Mouse (Mus musculus) megakaryocyte, embryonic 14.5 days (primary cell): ENCODE measurements around the gene Syvn1. TPM values are rescaled to one million over a fixed set of nuclear protein-coding genes. Genes with fewer than 3 reads are reported as not detected.
A peak's percentile ranks its signal among the peaks of the same experiment; 100 is the strongest.

Experiments
- H3K27me3 ChIP-seq: replicated peaks from 2 replicates; pipeline ENCODE3; 2012; ENCODE audit warnings: inconsistent platforms
- H3K36me3 ChIP-seq: replicated peaks from 2 replicates; pipeline ENCODE3; 2012; ENCODE audit warnings: low read length, inconsistent platforms, mixed read lengths
- H3K4me1 ChIP-seq: 2 replicates; pipeline ENCODE4 v1.6.1; 2012; ENCODE audit warnings: inconsistent platforms
- H3K4me3 ChIP-seq: replicated peaks from 2 replicates; pipeline ENCODE3; 2012; ENCODE audit warnings: moderate library complexity, mild to moderate bottlenecking, inconsistent platforms
- H3K9me3 ChIP-seq: 2 replicates; pipeline ENCODE4 v1.6.1; 2012; ENCODE audit warnings: inconsistent platforms
- FLI1 ChIP-seq: IDR thresholded peaks from 2 replicates; pipeline ENCODE4 v1.6.1; 2012; ENCODE audit warnings: low read length, inconsistent platforms, mixed read lengths
- GATA1 ChIP-seq: IDR thresholded peaks from 3 replicates; pipeline ENCODE4 v1.6.1; 2012; ENCODE audit warnings: mixed read lengths, low read length, inconsistent platforms, borderline replicate concordance
- polyA plus RNA-seq: library from polyadenylated mRNA; stranded (reverse); fragments of >175 nt; gene quantifications from 2 replicates; pipeline ENCODE4 v1.2.3, GENCODE M21; 2012; ENCODE audit warnings: low replicate concordance; ENCODE audit not compliant: insufficient read depth

Gene Syvn1
- polyA plus RNA-seq, result 129 and 202 TPM in 2 replicates

- H3K27me3 ChIP-seq, result no peaks in the 10 kb centered on the region
- H3K36me3 ChIP-seq, result peaks cover 38% of the 10 kb centered on the region
- TF ChIP-seq GATA1, result no peak
- 0 out of 2 replicates have a peak, but pooled peaks have one; percentile 46 for TF ChIP-seq FLI1
- H3K9me3 ChIP-seq, result no peaks in the 10 kb centered on the region
- peak within 1 kb of the TSS; percentile 97 for H3K4me3 ChIP-seq
- H3K4me1 ChIP-seq, result peaks cover 60% of the 10 kb centered on the region
These were observed at the start of gene Syvn1 for GRCm38 (mm10) chr19:6046294-6047153. Gene Syvn1 (plus strand): TSS chr19:6046576.

GRCm38 (mm10) chr19:5998180-5998579 lies 48.2 kb upstream of the Syvn1 start:
- Histone ChIP-seq H3K36me3 (peaks cover 82% of the 10 kb centered on the region), H3K27me3 (no peaks in the 10 kb centered on the region), H3K4me3 (no peak overlapping the region), H3K9me3 (no peaks in the 10 kb centered on the region), H3K4me1 (peaks cover 26% of the 10 kb centered on the region)
- no peak for TF ChIP-seq GATA1
- no peak for TF ChIP-seq FLI1

GRCm38 (mm10) chr19:5999969-6000368 lies 46.4 kb upstream of the Syvn1 start:
- TF ChIP-seq FLI1, result no peak
- Histone ChIP-seq H3K4me1 (peaks cover 30% of the 10 kb centered on the region), H3K4me3 (no peak overlapping the region), H3K9me3 (no peaks in the 10 kb centered on the region), H3K27me3 (no peaks in the 10 kb centered on the region), H3K36me3 (peaks cover 73% of the 10 kb centered on the region)

- no peaks in the 10 kb centered on the region for H3K9me3 ChIP-seq
- H3K27me3 ChIP-seq, result no peaks in the 10 kb centered on the region
- H3K4me3 ChIP-seq, result no peak overlapping the region
- peaks cover 69% of the 10 kb centered on the region for H3K36me3 ChIP-seq
- H3K4me1 ChIP-seq, result peaks cover 15% of the 10 kb centered on the region
- TF ChIP-seq FLI1, result no peak
- TF ChIP-seq GATA1, result no peak
These were observed 40.8 kb upstream of the Syvn1 start for GRCm38 (mm10) chr19:6005541-6005940.

GRCm38 (mm10) chr19:6007013-6007412 lies 39.4 kb upstream of the Syvn1 start:
- TF ChIP-seq GATA1 (no peak), FLI1 (no peak)
- Histone ChIP-seq H3K4me1 (peaks cover 24% of the 10 kb centered on the region), H3K9me3 (no peaks in the 10 kb centered on the region), H3K27me3 (no peaks in the 10 kb centered on the region), H3K4me3 (no peak overlapping the region), H3K36me3 (peaks cover 72% of the 10 kb centered on the region)

GRCm38 (mm10) chr19:6009137-6009536 lies 37.2 kb upstream of the Syvn1 start:
- Histone ChIP-seq H3K36me3 (peaks cover 79% of the 10 kb centered on the region), H3K9me3 (no peaks in the 10 kb centered on the region)
- TF ChIP-seq GATA1 (no peak), FLI1 (no peak)

GRCm38 (mm10) chr19:6013691-6014090 lies 32.7 kb upstream of the Syvn1 start:
- Histone ChIP-seq H3K4me3 (no peak overlapping the region), H3K4me1 (peaks cover 62% of the 10 kb centered on the region), H3K27me3 (no peaks in the 10 kb centered on the region), H3K36me3 (peaks cover 51% of the 10 kb centered on the region), H3K9me3 (no peaks in the 10 kb centered on the region)
- TF ChIP-seq GATA1, result no peak
- TF ChIP-seq FLI1, result no peak

More at GRCm38 (mm10) chr19:6009137-6009536, 37.2 kb upstream of the Syvn1 start:
- no peak overlapping the region for H3K4me3 ChIP-seq
- peaks cover 26% of the 10 kb centered on the region for H3K4me1 ChIP-seq
- H3K27me3 ChIP-seq, result no peaks in the 10 kb centered on the region

GRCm38 (mm10) chr19:6014991-6015510 lies 31.3 kb upstream of the Syvn1 start:
- H3K36me3 ChIP-seq, result peaks cover 40% of the 10 kb centered on the region
- peaks cover 70% of the 10 kb centered on the region for H3K4me1 ChIP-seq

GRCm38 (mm10) chr19:6015511-6016315 lies 30.7 kb upstream of the Syvn1 start, which contains the start of gene Capn1:
Gene Capn1 (minus strand): TSS chr19:6015897.
- H3K4me1 ChIP-seq, result peaks cover 74% of the 10 kb centered on the region
- peak within 1 kb of the TSS; percentile 94 for H3K4me3 ChIP-seq

More at GRCm38 (mm10) chr19:6014991-6015510, 31.3 kb upstream of the Syvn1 start:
- TF ChIP-seq GATA1 (no peak), FLI1 (no peak)
- H3K4me3 ChIP-seq, result peak overlapping the region; percentile 94
- H3K27me3 ChIP-seq, result no peaks in the 10 kb centered on the region
- no peaks in the 10 kb centered on the region for H3K9me3 ChIP-seq

GRCm38 (mm10) chr19:6016532-6016931 lies 29.8 kb upstream of the Syvn1 start:
- no peaks in the 10 kb centered on the region for H3K9me3 ChIP-seq
- peak overlapping the region; percentile 94 for H3K4me3 ChIP-seq
- no peak for TF ChIP-seq GATA1
- no peak for TF ChIP-seq FLI1
- H3K36me3 ChIP-seq, result peaks cover 25% of the 10 kb centered on the region
- H3K27me3 ChIP-seq, result no peaks in the 10 kb centered on the region
- H3K4me1 ChIP-seq, result peaks cover 66% of the 10 kb centered on the region

More at GRCm38 (mm10) chr19:6015511-6016315, 30.7 kb upstream of the Syvn1 start, which contains the start of gene Capn1:
- H3K27me3 ChIP-seq, result no peaks in the 10 kb centered on the region
- no peak for TF ChIP-seq FLI1
- no peak for TF ChIP-seq GATA1
- H3K36me3 ChIP-seq, result peaks cover 33% of the 10 kb centered on the region
- no peaks in the 10 kb centered on the region for H3K9me3 ChIP-seq
